Mouse (Mus musculus) myocyte (in vitro differentiated cells): Measurements from ENCODE around the gene Tmem38b. TPM values are rescaled to one million over a fixed set of nuclear protein-coding genes. Genes with fewer than 3 reads are reported as not detected.
A peak's percentile ranks its signal among the peaks of the same experiment; 100 is the strongest.
"Not testable (repeated sequence)": the region's sequence is repeated elsewhere in the genome, so short reads cannot be mapped to it uniquely, and the experiment has no call there.

ENCODE experiments used
- H3K27me3 ChIP-seq: one replicate; pipeline ENCODE4 v1.6.1; 2011; ENCODE audit not compliant: control insufficient read depth, insufficient read depth, insufficient read length
- H3K36me3 ChIP-seq: one replicate; pipeline ENCODE4 v1.6.1; 2011; ENCODE audit not compliant: control insufficient read depth, insufficient read depth
- H3K4me2 ChIP-seq: one replicate; pipeline ENCODE4 v1.6.1; 2011; ENCODE audit warnings: low read depth, control low read depth
- H3K4me3 ChIP-seq: one replicate; pipeline ENCODE4 v1.5.1; 2011; ENCODE audit warnings: mild to moderate bottlenecking, control low read depth, moderate library complexity
- H3K79me2 ChIP-seq: one replicate; pipeline ENCODE4 v1.6.1; 2011; ENCODE audit not compliant: control insufficient read depth, insufficient read depth
- H3ac ChIP-seq: one replicate; pipeline ENCODE4 v1.6.1; 2011; ENCODE audit not compliant: control insufficient read depth, insufficient read length
- CEBPB ChIP-seq: IDR thresholded peaks from 2 replicates; pipeline ENCODE4 v1.6.1; 2011; ENCODE audit warnings: mild to moderate bottlenecking, moderate library complexity; ENCODE audit not compliant: poor library complexity, insufficient read depth, severe bottlenecking
- E2F4 ChIP-seq: IDR thresholded peaks from one replicate; pipeline ENCODE4 v1.6.1; 2011; ENCODE audit warnings: mild to moderate bottlenecking, control low read depth, moderate library complexity; ENCODE audit not compliant: insufficient read depth
- MAX ChIP-seq: IDR thresholded peaks from one replicate; pipeline ENCODE4 v1.6.1; 2011; ENCODE audit warnings: low read depth, mild to moderate bottlenecking, control low read depth
- MYOD1 ChIP-seq, 3 experiments: IDR thresholded peaks; one replicate each; pipeline ENCODE4 v1.6.1; 2011; ENCODE audit warnings: control low read depth in 2 of 3, low read depth in 2 of 3, mild to moderate bottlenecking in 2 of 3, moderate library complexity in 1 of 3; ENCODE audit not compliant: insufficient read length in 2 of 3, control insufficient read depth in 1 of 3
- MYOG ChIP-seq, 3 experiments: IDR thresholded peaks; one replicate each; pipeline ENCODE4 v1.6.1; 2011; ENCODE audit warnings: control low read depth in 2 of 3, low read depth in 2 of 3, mild to moderate bottlenecking in 2 of 3; ENCODE audit not compliant: insufficient read length in 2 of 3, control insufficient read depth in 1 of 3, insufficient read depth in 1 of 3
- POLR2A ChIP-seq: IDR thresholded peaks from one replicate; pipeline ENCODE4 v1.6.1; 2011; ENCODE audit warnings: low read depth, mild to moderate bottlenecking, control low read depth, moderate library complexity; ENCODE audit not compliant: insufficient read length
- POLR2AphosphoS2 ChIP-seq: IDR thresholded peaks from one replicate; pipeline ENCODE4 v1.6.1; 2011; ENCODE audit warnings: low read depth, control low read depth; ENCODE audit not compliant: insufficient read length
- REST ChIP-seq: IDR thresholded peaks from one replicate; pipeline ENCODE4 v1.6.1; 2011; ENCODE audit warnings: mild to moderate bottlenecking, control low read depth, moderate library complexity; ENCODE audit not compliant: insufficient read depth, insufficient read length
- SRF ChIP-seq: IDR thresholded peaks from one replicate; pipeline ENCODE4 v1.6.1; 2011; ENCODE audit warnings: low read depth; ENCODE audit not compliant: control insufficient read depth, insufficient read length
- TCF12 ChIP-seq: IDR thresholded peaks from one replicate; pipeline ENCODE4 v1.6.1; 2011; ENCODE audit warnings: mild to moderate bottlenecking, control low read depth; ENCODE audit not compliant: poor library complexity, insufficient read depth, severe bottlenecking
- TCF3 ChIP-seq: IDR thresholded peaks from one replicate; pipeline ENCODE4 v1.6.1; 2011; ENCODE audit warnings: low read depth, control low read depth; ENCODE audit not compliant: insufficient read length
- USF1 ChIP-seq: IDR thresholded peaks from one replicate; pipeline ENCODE4 v1.6.1; 2011; ENCODE audit warnings: low read depth, mild to moderate bottlenecking, control low read depth, moderate library complexity
- polyA plus RNA-seq: library from polyadenylated mRNA; unstranded; fragments of >200 nt; fragmentation: generic; extraction: Trizol; gene quantifications from one replicate; pipeline ENCODE4 v1.2.1, GENCODE M21; 2012; ENCODE audit warnings: missing spikeins

Tmem38b gene
- polyA plus RNA-seq, 1 experiment: 39.7 TPM

DNA sequence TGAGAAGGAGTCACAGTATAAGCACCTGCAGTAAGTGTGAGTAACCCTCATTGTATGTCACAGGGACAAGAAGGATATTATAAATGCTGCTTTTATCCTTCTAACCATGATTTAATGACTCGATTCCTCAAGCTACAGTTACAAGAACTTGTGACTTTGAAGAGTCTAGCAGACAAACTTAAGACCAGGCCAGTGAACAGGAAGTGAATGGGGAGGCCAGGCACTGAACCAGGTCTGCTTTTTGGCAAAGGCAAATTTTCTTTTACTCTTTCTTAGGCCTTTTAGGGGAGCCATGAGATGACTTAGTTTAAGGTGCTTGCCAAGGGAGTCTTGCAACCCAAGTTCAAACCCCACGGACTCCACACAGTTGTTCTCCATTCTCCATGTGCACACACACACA, 30.1 kb upstream of the Tmem38b start:
- Histone ChIP-seq H3K4me2 (no peak overlapping the region), H3ac (no peak overlapping the region), H3K27me3 (no peaks in the 10 kb centered on the region), H3K79me2 (no peaks in the 10 kb centered on the region), H3K4me3 (no peak overlapping the region), H3K36me3 (no peaks in the 10 kb centered on the region)
- TF ChIP-seq CEBPB: no peak

DNA sequence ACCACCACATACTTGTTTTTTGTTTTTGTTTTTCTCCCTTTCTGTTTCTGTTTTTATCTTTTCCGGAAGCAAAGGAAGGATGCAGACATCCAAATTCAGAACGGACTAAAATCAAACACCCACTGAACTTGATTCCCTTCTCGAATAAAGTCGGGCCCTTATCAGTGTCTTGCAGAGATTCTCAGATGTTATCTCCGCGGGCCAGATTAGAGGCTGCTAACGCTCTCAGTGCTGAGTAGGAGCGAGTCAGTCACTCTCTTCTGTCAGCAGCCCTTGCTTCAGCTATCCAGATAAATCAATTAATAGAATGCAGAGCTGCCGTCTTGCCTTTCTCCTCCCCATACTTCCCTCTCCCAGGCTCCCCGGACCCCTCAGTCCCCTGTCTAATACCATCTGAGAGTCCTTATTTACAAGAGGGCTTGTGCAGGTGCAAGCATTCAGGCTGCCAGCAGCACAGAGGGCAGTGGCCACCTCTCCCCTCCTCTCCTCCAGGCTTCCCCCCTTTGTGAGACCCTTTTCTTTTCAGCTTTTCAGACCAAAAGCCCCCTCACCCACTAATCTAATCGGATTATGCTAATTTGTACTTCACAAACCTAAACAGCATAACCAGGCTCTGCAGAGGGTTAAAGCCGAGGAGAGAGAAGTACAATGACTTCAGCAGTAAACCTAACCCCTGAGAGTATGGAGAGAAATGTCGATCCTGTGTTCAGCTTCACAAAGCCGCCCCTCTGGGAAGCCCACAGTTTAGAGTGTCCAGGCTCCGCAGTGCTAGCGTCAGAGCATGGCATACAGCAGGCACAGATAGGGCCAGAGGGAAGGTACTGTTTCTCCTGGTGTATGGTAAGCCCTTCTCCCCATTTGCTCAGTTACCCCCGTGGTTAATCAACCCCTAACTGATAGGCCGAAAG, 28.7 kb upstream of the Tmem38b start:
- no peak overlapping the region for H3K4me2 ChIP-seq
- no peak overlapping the region for H3ac ChIP-seq
- TF ChIP-seq POLR2A (no peak), REST (no peak), TCF3 (no peak), SRF (no peak), MAX (no peak), USF1 (no peak)
- no peaks in the 10 kb centered on the region for H3K36me3 ChIP-seq
- H3K79me2 ChIP-seq: no peaks in the 10 kb centered on the region
- no peaks in the 10 kb centered on the region for H3K27me3 ChIP-seq
- no peak overlapping the region for H3K4me3 ChIP-seq

DNA sequence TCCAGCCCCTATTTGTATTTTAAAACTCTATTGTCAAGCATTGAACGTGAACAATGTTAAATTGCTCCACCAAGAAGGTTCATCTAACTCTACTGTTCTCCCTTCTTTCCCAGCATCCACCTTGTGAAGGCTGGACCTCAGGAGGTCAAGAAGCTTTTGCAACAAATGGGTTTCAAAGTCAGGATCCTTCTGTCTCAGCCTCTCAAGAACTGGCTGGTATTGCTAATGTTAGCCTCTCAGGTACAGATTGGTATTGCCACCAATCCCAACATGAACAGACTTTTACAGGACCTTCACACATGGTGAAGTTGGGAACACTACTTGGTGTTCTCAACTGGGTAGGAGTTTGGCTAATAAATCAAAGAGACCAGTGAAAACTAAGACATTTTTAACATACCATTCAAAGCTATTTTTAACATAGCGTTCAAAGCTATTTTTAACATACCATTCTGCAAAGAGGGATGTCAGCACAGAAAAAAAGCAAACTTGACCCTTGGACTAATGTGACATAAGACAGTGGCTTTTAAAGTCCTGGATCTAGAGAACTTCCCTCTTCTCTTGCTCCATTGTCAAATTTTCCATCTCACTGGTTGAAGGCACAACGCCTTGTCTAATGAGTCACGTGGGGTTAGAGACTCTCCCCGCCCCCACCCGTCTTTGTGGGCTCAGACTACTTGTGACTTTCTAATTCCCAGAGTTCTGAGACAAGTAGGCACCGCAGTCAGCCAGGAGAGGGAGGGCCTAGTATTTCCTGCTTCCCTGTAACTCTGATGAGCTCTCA, 26.8 kb upstream of the Tmem38b start:
- Histone ChIP-seq H3K79me2 (no peaks in the 10 kb centered on the region), H3K4me3 (no peak overlapping the region), H3K36me3 (no peaks in the 10 kb centered on the region), H3K4me2 (no peak overlapping the region), H3K27me3 (no peaks in the 10 kb centered on the region), H3ac (no peak overlapping the region)
- peak; percentile 68 for TF ChIP-seq USF1
- TF ChIP-seq MYOG (IDR thresholded peaks at IDR 0.05; ENCODE audit: control insufficient read depth in 1 of 3, insufficient read depth in 1 of 3, insufficient read length in 2 of 3, low read depth in 2 of 3): no peak
- no peak for TF ChIP-seq REST

DNA sequence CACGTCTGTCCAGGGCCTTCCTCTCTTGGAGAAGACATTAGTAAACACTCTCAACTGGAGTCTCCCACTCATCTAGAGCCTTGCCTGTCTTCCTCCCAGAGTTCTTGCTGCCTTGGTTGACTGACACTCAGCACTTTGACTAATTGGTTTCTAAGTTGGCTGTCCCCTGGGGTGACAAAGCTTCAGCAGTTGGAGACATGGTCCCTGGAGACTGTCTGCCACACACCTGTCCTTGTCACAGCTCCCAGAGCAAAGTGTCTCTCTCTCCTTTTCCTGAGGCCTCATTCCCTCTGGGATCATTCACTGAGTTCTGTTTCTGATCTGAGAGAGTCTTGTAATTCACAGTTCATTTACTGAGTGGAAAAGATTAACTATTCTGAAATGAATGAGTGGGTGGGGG, 26.1 kb upstream of the Tmem38b start:
- no peak overlapping the region for H3ac ChIP-seq
- no peak overlapping the region for H3K4me3 ChIP-seq
- no peaks in the 10 kb centered on the region for H3K79me2 ChIP-seq
- no peaks in the 10 kb centered on the region for H3K36me3 ChIP-seq
- peak overlapping the region; percentile 19 for H3K4me2 ChIP-seq
- H3K27me3 ChIP-seq: no peaks in the 10 kb centered on the region
- TF ChIP-seq MYOD1 (IDR thresholded peaks at IDR 0.05; ENCODE audit: control insufficient read depth in 1 of 3, insufficient read length in 2 of 3, low read depth in 2 of 3) (no peak), POLR2A (no peak), TCF12 (no peak), SRF (no peak), MYOG (IDR thresholded peaks at IDR 0.05; ENCODE audit: control insufficient read depth in 1 of 3, insufficient read depth in 1 of 3, insufficient read length in 2 of 3, low read depth in 2 of 3) (no peak), CEBPB (no peak), POLR2AphosphoS2 (no peak), REST (no peak), TCF3 (no peak), E2F4 (no peak), MAX (no peak), USF1 (no peak)

DNA sequence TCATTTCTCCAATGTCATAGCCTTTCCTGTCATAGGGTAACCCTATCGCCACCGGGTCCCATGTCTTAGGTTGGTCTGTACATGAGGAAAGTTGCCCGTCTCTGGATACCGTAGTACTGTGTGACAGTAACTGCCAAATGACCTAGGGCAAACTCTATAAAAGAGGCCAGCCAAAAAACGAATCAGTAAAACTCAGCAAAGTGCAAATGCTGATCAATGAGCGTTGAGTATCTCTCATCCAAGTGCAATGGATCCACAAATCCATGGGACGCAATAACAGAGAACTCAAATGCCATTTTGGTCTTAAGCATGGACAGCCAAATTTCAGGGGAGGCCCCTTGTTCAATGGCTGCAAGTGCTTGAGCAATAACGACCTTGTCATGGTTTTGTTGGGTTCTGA, 22.2 kb upstream of the Tmem38b start:
- H3K79me2 ChIP-seq, H3ac ChIP-seq, H3K4me3 ChIP-seq, H3K4me2 ChIP-seq, H3K36me3 ChIP-seq, H3K27me3 ChIP-seq: not testable (repeated sequence)

DNA sequence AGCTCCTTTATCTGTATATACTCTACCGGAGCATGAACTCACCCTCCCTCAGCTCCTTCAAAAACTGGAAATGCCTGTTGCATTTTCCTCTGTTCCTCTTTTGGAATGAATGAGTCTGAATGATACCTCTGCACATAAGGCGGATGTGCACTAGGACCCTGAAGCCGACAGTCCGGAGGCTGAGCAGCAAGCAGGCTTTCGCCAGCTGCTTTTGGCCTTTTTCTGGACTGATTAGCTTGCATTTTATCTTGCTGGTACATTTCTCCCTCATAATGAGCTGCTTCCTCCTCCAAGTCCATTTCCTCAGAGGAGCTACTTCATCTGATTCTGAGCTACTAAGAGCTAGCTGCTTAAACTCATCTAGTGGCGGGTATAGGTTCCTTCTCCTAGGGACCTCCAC, 19.4 kb upstream of the Tmem38b start:
- H3K27me3 ChIP-seq, H3ac ChIP-seq, H3K36me3 ChIP-seq, H3K4me3 ChIP-seq, H3K79me2 ChIP-seq, H3K4me2 ChIP-seq: not testable (repeated sequence)
